Mouse (Mus musculus): Measurements from ENCODE around the gene Yif1a. TPM values are rescaled to one million over a fixed set of nuclear protein-coding genes. Genes with fewer than 3 reads are reported as not detected.
A peak's percentile ranks its signal among the peaks of the same experiment; 100 is the strongest.

The Yif1a gene
- total RNA-seq (2015; ENCODE audit: low replicate concordance) (5.0 and 10.8 TPM in 2 replicates), total RNA-seq (2017; ENCODE audit: low replicate concordance) (6.2 TPM in 1 of 2 replicates, not detected in the other)

DNA sequence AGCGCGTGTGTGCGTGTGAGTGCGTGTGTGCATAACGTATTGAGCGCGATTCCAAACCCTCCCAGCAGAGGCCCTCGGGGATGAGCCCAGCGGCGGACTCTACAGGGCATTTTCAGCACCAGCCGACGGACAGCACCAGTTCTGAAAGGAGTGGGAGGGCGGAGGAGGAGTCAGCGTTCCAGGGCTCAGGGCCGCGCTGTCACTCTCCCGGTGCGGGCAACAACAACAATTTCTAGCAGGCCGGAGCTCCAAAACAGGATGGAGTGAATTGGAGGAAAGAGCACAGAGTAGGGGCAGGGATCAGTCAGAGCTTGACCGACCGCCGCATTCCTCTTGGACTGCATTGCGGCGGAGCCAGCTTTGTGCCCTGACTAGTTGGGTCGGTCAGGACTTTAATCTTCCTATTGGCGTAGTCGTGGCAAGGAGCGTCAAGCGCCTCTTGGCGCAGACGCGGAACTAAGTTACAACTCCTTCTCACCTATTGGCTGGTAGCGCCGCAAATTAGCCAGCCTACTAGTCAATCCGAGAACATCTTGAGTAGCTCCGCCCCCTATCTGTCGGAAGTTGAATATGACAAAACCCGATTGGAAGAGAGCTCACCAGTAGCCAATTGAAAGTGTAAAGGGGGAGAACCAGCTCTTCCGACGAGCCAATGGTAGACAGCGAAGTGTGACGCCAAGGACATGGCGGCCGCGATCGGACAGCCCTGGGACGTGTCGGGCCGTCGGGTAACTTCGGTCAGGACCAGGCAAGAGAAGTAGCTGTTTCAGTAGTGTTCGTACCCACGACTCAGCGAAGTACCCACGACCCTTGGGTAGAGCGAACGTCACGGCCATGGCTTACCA, at the start of gene Yif1a:
TSS of gene Yif1a (plus strand) at position 655 of the 845 bp plus-strand sequence.
- peak; percentile 87 for ATAC-seq (replicated peaks; ENCODE audit: low FRiP score, poor library complexity, severe bottlenecking)

DNA sequence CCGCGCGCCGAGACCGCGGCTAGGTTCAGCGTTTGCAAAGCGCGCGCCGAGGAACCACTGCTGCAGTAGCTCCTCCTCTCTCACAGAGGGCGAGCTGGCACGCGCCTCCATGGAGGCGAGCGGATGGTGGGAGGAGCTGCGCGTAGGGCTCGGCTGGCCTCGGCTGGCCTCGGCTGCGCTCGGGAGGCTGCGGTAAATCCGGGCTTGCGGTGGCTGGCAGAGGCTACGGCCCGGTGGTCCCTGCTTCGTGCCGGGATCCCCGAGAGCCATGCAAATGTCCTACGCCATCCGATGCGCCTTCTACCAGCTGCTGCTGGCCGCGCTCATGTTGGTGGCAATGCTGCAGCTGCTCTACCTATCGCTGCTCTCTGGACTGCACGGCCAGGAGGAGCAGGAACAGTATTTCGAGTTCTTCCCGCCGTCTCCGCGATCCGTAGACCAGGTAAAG, 49.6 kb upstream of the Yif1a start, which contains the start of the genes B4gat1 and AC124502.3:
TSS of gene B4gat1 (plus strand) at position 118 of the 448 bp plus-strand sequence.
TSS of gene AC124502.3 (plus strand) at position 183 of the 448 bp plus-strand sequence.
- peak; percentile 78 for ATAC-seq (replicated peaks; ENCODE audit: low FRiP score, poor library complexity, severe bottlenecking)

DNA sequence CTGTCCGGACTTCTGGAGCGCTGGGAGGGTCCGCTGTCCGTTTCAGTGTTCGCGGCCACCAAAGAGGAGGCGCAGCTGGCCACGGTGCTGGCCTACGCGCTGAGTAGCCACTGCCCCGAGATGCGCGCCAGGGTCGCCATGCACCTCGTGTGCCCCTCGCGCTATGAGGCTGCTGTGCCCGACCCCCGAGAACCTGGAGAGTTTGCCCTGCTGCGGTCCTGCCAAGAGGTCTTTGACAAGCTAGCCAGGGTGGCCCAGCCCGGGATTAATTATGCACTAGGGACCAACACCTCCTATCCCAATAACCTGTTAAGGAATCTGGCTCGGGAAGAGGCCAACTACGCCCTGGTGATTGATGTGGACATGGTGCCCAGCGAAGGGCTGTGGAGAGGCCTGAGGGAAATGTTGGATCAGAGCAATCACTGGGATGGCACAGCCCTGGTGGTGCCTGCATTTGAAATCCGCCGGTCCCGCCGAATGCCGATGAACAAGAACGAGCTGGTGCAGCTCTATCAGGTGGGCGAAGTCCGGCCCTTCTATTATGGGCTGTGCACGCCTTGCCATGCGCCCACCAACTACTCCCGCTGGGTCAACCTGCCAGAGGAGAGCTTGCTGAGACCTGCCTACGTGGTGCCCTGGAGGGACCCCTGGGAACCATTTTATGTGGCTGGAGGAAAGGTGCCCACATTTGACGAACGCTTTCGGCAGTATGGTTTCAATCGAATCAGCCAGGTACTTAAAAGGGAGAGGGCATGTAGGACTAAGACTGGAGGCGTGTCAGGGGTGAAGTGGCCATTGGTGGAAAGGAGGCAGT, 48.8 kb upstream of the Yif1a start:
- ATAC-seq (replicated peaks; ENCODE audit: low FRiP score, poor library complexity, severe bottlenecking): no peak

DNA sequence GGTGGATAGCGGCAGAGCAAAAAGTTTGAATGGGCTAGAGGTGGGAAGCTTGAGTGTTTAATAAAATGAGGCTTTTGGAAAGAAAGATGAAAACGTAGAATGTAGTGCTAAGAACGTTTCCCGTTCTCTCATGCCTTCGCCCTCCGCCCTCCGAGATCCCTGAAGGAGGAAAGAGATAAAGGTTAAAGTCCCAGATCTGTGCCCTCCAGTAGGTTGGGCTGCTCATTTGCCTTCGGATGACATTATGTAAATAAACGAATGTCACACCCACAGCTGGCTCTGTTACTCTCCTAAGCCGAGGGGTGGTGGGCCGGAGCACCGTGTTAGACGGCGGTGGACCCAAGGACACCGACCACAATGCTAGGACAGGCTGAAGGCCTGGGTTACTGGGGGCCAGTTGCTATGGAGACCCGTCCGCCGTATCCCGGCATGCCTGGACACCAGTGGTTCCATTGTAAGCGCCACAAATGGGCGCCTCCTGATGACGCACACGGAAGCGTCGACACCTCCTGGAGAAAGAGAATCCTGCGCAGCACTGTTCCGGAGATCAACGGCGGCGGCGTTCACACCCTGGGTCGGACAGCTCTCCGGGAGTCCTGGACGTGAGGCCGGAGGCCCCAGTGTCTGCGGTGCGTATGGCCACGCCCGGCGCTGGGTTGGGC, 47.3 kb upstream of the Yif1a start, which contains the start of gene Brms1:
TSS of gene Brms1 (plus strand) at position 493 of the 662 bp plus-strand sequence.
- ATAC-seq (replicated peaks; ENCODE audit: low FRiP score, poor library complexity, severe bottlenecking): peak; percentile 87

DNA sequence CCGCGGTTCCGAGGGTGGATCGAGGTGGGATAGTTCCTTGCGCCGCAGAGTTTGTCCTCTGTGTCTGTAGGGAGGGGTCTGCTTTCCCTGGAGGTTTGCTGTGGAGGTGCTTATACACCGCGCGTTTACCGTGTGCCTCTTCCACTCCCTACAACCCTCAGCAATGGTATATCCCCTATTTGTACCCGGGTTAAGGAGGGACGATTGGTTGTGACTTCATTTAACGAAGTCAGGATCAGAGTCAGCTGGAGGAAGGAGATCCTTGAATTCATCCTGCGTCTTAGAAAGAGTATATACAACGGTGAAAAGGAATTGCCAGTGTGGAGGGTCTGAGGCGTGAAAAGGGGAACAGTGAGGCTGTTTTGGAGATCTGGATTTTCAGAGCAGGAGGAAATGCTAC, 46.8 kb upstream of the Yif1a start:
- ATAC-seq (replicated peaks; ENCODE audit: low FRiP score, poor library complexity, severe bottlenecking): peak; percentile 23

DNA sequence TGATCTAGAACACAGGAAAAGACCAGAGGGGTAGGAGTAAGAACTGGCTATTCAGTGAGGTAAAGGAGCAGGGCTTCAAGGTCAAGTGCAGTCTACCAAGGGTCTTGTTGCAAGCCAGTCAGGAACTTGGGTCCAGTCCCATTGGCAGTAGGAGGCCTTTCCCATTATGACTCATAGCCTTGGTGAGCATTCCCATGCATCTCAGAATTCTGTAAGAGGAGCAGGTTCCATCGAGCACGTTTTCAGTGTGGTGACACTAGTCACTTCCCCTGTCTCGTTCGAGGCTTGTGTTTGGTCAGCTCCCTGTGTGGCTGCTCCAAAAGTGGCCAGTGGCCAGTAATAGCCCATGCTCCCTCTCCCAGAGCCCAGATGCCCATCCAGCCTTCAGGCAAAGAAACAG, 42.8 kb upstream of the Yif1a start:
- ATAC-seq (replicated peaks; ENCODE audit: low FRiP score, poor library complexity, severe bottlenecking): no peak

DNA sequence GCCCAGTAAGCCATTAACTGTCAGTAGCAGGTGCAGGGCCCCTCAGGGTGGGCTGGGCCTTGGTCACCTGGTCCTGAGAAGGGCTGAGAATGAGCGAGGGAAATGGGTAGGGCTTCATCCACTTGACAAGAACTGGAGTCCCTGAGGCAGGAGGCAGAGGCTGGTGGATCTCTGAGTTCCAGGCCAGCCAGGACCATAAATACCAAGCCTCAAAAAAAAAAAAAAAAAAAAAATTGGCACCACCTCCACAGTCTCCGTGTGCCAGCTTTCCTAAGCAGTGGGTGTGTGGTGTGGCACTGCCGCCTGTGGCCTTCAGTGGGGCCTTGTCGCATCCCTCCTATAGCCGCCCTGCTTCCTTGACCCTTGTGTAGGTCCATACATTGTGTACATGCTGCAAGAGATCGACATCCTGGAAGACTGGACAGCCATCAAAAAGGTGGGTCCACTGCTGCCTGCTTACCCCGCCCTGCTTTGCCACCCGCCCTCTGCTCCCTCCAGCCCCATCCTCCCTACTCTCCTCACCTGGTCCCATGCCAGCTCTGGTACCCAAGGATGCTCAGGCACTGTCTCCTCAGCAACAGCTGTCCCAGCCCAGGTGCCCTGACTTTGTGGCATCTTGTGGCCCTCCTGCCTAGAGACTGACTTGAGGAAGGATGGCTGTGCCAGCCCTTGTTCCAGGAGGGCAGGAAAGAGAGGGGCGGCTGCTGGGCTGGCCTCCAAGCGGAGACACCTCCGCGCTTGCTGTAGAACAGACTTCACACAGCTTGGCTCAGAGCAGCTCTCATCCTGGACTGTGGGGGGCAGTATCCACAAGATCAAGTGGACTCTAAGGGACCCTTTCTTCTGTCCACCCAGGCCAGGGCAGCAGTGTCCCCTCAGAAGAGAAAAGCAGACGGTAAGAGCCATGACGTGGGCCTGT, 39.9 kb upstream of the Yif1a start:
- ATAC-seq (replicated peaks; ENCODE audit: low FRiP score, poor library complexity, severe bottlenecking): no peak

DNA sequence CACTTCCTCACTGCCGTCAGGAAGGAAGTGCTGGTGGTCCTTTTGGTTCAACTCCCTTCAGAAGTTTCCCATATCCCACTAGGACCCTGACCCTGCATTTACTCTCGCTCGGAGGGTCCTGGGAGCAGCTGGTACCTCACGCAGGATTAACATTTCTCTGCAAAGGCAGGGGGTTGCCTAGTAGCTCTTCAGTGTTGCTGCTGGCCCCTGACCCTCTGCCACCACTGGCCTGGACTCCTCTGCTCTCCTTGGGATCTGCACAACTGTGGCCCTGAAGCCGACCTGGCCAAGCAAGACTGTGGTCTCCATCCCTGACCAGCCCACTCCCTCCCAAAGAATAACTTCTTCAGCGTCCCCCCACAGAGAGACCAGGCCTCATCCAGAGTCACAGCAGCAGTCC, 39.0 kb upstream of the Yif1a start:
- no peak for ATAC-seq (replicated peaks; ENCODE audit: low FRiP score, poor library complexity, severe bottlenecking)

DNA sequence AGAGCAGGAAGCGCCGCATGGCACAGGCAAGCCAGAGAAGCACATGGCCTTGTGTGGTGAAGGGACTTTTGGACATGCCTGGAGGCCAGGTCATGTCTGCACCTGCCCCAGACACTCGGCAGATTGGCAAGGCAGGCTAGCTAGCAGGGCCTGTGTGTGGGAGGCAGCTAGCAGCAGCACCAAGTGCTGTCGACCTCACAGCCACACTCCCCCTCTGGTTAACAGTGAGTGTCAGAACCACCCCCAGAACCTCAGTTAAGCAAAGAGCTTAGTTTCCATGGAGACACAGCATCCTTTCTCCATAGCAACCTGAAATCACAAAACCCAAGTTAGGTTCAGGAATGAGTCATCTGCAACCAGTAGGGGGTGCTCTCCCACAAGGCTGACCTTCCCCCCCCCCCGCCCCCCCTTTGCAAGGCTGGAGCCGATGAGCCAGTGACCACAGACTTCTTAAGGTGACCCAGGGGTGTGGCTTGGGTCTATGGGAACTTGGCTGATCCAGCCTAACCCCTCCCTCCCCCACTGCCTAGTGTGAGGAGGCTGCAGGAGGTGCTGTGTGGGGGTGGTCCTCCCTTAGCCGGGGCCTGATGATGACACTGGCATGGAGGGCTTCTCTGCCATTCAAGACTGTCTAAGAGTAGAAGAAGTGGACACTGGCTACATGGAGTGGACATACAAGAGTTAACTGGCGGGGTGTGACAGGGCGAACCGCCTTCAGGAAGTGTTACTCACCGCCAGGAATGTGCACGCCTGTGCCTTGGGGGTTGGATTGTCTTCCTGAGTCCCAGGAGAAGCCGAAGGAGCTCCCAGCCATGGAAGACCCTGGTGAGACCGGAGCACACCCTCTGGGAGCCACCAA, 38.1 kb upstream of the Yif1a start, which contains the start of gene Rin1:
TSS of gene Rin1 (plus strand) at position 435 of the 859 bp plus-strand sequence.
- ATAC-seq (replicated peaks; ENCODE audit: low FRiP score, poor library complexity, severe bottlenecking): no peak

DNA sequence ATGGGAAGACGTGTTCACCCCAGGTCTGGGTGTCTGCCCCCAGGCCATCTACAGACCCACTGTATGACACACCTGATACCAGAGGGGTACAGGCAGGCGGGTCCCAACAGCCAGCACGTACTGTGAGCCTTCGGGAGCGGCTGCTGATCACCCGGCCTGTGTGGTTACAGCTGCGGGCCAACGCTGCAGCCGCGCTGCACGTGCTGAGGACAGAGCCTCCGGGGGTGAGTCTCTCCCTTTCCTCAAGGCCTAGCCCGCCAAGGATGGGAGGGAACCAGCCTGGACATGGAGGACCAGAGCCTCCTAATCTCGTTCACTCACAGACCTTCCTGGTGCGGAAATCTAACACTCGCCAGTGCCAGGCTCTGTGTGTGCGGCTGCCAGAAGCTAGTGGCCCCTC, 37.3 kb upstream of the Yif1a start:
- no peak for ATAC-seq (replicated peaks; ENCODE audit: low FRiP score, poor library complexity, severe bottlenecking)

DNA sequence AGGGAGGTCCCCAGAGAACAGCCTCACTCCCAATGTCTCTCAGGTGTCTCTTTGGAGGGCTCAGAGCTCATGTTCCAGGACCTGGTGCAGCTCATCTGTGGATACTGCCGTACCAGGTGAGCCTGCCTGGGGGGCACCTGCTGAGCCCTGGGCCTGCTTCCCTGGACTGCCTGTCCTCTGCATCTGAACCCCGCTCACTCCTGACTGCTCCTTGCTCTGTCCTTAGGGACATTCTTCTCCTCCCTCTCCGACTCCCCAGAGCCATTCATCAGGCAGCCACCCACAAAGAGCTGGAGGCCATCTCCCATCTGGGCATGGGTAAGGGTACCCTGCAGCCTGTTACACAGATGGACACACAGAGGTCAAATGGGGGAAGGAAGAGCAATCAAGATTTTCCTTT, 36.8 kb upstream of the Yif1a start:
- ATAC-seq (replicated peaks; ENCODE audit: low FRiP score, poor library complexity, severe bottlenecking): no peak

DNA sequence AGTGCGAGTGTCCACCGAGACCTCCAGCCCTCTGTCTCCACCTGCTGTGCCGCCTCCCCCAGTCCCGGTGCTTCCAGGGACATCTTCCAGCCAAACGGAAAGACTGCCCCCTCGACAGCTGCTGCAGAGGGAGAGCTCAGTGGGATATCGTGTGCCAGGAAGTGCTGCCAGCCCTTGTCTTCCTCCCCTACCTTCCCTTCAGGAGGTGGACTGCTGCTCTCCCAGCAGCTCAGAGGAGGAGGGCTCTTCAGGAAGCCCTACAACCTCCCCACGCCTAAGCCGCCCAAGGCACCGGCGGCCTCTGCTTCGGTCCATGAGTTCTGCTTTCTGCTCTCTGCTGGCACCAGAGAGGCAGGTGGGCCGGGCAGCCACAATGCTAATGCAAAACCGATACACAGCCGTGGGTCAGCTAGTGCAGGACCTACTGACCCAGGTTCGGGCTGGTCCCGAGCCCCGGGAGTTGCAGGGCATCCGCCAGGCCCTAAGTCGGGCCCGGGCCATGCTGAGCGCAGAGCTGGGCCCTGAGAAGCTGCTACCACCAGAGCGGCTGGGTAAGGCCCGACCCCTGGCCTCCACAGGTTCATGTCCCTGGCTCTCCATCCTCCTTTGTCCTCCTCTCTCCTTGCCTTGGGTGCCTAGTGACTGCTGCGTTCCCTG, 36.0 kb upstream of the Yif1a start:
- ATAC-seq (replicated peaks; ENCODE audit: low FRiP score, poor library complexity, severe bottlenecking): no peak

DNA sequence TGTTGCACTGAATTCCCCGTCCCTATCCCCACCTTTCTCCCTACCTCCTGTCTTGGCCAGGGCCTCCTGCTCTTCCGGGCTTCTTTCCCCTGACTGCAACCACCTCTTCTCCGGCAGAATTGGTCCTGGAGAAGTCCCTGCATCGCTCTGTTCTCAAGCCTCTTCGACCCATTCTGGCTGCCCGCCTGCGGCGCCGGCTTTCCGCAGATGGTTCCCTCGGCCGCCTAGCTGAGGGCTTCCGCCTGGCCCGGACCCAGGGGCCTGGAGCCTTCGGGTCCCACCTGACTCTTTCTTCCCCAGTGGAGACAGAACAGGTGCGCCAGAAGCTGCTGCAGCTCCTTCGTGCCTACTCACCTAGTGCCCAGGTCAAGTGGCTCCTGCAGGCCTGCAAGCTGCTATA, 35.5 kb upstream of the Yif1a start:
- no peak for ATAC-seq (replicated peaks; ENCODE audit: low FRiP score, poor library complexity, severe bottlenecking)

DNA sequence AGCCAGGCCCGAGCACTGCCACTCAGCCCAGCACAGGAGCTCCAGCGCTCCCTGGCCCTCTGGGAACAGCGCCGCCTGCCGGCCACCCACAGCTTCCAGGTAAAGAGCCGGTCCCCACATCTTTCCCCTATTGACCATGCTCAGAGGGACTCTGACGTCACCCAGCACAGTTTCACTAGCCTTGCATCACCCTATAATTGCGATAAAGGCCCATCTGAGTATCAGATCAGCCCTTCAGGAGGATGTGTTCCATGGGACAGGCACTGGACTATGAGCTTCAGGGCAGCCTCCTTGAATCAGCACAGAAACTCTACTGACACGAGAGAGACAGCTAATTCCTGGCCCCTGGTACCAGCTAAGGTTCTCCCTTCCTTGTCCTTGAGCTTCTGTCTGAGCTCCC, 34.4 kb upstream of the Yif1a start:
- ATAC-seq (replicated peaks; ENCODE audit: low FRiP score, poor library complexity, severe bottlenecking): peak; percentile 60; the same call in 1 of the 2 replicates

DNA sequence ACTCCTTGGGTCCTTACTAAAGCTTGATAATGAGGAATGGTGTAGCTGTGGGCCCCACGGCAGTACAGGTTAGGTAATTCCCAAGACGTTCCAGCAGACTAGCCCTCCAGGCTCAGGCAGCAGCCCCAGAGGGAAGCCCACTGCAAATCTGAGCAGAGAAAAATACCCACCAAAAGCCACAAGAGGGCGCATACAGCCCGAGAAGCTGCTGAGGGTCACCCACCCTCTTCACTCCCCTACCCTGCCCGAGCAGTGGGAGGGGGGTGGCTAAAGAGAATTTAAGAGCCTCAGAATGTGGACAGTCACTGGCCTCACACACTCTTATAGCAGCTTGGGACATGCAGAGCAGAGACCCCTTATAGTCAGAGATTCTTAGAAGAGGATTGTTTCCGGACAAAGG, 32.1 kb upstream of the Yif1a start:
- ATAC-seq (replicated peaks; ENCODE audit: low FRiP score, poor library complexity, severe bottlenecking): no peak

DNA sequence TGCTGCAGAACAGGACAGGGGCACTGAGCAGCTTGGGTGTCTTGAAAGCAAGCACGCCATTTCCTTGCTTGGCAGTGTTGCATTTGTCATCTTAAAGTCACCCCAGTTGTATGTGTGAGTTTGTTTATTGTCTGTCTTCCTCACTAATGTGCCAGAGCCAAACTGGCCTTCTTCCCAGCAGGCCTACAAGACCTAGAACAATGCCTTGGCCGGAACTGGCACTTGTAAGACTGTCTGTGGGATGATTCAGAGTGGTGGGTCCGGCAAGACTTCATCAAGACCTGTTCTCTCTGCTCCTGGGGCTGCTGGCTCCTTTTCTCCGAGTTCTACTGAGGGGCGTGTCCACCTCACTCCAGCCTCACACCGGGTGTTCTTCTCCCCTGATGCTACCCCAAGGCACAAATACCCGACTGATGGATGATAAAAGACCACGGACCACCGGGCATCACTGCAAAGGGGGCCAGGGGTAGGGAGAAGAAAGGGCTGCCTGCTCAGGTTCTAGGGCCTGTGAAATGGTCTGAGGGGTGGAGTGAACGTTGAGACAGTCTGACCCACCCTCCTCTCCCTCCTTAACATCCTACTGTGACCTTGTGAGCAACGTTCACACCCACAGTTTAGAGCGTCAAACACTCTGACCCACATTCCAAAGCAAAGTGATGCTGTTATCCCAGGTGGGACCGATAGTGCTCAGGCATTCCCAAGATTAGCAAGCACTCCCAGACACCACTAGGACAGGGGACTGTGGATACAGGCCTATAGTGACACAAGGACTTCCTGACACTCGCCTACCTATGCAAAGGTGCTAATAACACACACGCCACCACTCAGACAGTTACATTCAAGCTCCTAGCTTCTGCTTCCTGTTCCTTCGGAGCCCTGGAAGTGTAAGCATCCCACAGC, 30.2 kb upstream of the Yif1a start:
- no peak for ATAC-seq (replicated peaks; ENCODE audit: low FRiP score, poor library complexity, severe bottlenecking)
